Mouse (Mus musculus) neural tube, embryonic 13.5 days (tissue): ENCODE measurements around the gene Foxo1. TPM values are rescaled to one million over a fixed set of nuclear protein-coding genes. Genes with fewer than 3 reads are reported as not detected.
A peak's percentile ranks its signal among the peaks of the same experiment; 100 is the strongest.

Source experiments
- ATAC-seq: fragments of 200-750 bp; cut with Nextera tagmentation; 2 replicates; pipeline ENCODE4 v1.8.0; 2017; ENCODE audit warnings: low read depth, mild to moderate bottlenecking, moderate TSS enrichment, moderate library complexity
- H3K27ac ChIP-seq: fragments of 300-500 bp; sonication (generic); replicated peaks from 2 replicates; pipeline ENCODE4 v1.5.1; 2015; ENCODE audit warnings: moderate library complexity, mild to moderate bottlenecking, inconsistent platforms
- H3K27me3 ChIP-seq: fragments of 300-500 bp; sonication (generic); 2 replicates; pipeline ENCODE4 v1.6.1; 2015; ENCODE audit warnings: mild to moderate bottlenecking, inconsistent platforms
- H3K36me3 ChIP-seq: fragments of 300-500 bp; sonication (generic); 2 replicates; pipeline ENCODE4 v1.6.1; 2015; ENCODE audit warnings: mild to moderate bottlenecking, inconsistent platforms
- H3K4me1 ChIP-seq: fragments of 300-500 bp; sonication (generic); replicated peaks from 2 replicates; pipeline ENCODE4 v1.6.1; 2015; ENCODE audit warnings: inconsistent platforms
- H3K4me2 ChIP-seq: fragments of 300-500 bp; sonication (generic); 2 replicates; pipeline ENCODE4 v1.6.1; 2015; ENCODE audit warnings: inconsistent platforms, mild to moderate bottlenecking, moderate library complexity
- H3K4me3 ChIP-seq: fragments of 300-500 bp; sonication (generic); 2 replicates; pipeline ENCODE4 v1.5.1; 2015; ENCODE audit warnings: mild to moderate bottlenecking, inconsistent platforms
- H3K9ac ChIP-seq: fragments of 300-500 bp; sonication (generic); 2 replicates; pipeline ENCODE4 v1.6.1; 2015; ENCODE audit warnings: moderate library complexity, mild to moderate bottlenecking, inconsistent platforms
- H3K9me3 ChIP-seq: fragments of 300-500 bp; sonication (generic); 2 replicates; pipeline ENCODE4 v1.6.1; 2016; ENCODE audit warnings: inconsistent platforms
- WGBS: fragments of 180-500 bp; shearing (Covaris S2); methylation state at CpG from one replicate; pipeline ENCODE4 v1.1.7; 2015; 5-methylcytosine and 5-hydroxymethylcytosine counted together
- polyA plus RNA-seq: library from polyadenylated mRNA; unstranded; fragments of >200 nt; fragmentation: Nextera tagmentation; extraction: Ambion mirVana; gene quantifications from 2 replicates; pipeline ENCODE4 v1.2.1, GENCODE M21; 2015

Gene Foxo1
- 2.7 and 3.6 TPM in 2 replicates for polyA plus RNA-seq

DNA sequence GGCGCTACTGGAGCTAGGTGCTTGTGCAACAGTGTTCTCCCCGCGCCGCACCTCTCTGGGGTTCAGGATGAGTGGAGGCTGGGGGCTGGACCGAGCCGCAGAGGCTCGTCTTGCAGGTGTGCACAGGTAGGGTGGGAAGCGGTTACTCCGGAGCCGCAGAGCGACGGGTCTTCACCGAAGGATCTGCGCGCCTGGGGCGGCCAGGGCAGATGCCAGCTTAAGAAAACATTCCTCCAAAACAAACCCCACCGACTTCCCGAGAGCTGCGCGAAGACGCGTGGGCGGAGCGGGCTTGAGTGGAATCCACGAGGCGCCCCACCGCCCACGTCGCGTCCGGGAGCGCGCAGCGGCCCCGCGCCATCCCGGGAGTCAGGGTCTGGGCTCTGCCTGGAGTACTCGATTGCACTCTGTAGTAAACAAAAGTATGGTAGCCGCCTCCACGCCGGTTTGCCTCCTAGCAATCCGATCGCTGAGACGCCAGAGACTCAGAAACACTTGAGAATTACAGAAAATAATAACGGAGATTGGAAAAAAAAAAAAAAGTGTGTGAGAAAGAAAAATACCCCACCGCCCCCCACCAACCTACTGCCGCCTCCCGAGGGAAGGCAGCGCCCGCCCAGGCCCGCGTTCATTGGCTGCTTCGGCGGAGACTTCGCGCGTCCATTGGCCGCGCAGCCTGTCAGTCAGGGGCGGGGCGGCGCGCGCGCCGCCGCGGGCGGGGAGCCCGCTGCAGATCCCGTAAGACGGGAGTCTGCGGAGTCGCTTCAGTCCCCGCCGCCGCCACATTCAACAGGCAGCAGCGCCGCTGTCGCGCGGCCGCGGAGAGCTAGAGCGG is at the start of gene Foxo1:
TSS of gene Foxo1 (plus strand) at position 685 of the 835 bp plus-strand sequence.
- Histone ChIP-seq H3K27me3 (peaks cover 79% of the 10 kb centered on the region), H3K36me3 (no peaks in the 10 kb centered on the region), H3K9ac (peak within 1 kb of the TSS; percentile 69), H3K4me2 (peak within 1 kb of the TSS; percentile 97), H3K4me1 (peaks cover 36% of the 10 kb centered on the region), H3K9me3 (no peaks in the 10 kb centered on the region), H3K4me3 (peak within 1 kb of the TSS; percentile 77), H3K27ac (peak within 1 kb of the TSS; percentile 71)
- ATAC-seq = peak; percentile 94
- under 1% methylated on average over 79 of the region's 85 CpGs for WGBS

DNA sequence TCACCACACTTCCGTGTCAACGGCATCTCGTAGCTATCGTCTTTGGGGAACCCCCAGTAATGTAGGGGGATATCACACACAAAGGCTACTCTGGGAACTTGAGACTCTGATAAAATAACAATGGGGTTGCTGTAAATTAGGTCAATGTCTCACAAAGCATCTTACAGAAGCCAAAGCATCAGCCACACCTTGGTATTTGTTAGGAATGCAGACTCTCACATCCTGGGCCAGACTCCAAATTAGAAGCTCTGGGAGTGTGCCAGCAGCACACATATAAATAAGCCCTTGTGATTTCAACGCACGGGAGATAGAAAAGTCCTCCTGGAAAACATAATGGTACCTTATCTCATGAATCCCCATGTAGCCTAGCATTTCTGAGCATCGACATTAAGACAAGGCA is 49.3 kb upstream of the Foxo1 start:
- Histone ChIP-seq H3K4me1 (peaks cover 5% of the 10 kb centered on the region; the same call in 1 of the 2 replicates), H3K27me3 (no peaks in the 10 kb centered on the region), H3K9me3 (no peaks in the 10 kb centered on the region), H3K27ac (no peak overlapping the region), H3K4me3 (no peak overlapping the region), H3K9ac (no peak overlapping the region), H3K4me2 (no peak overlapping the region), H3K36me3 (no peaks in the 10 kb centered on the region)
- no peak for ATAC-seq
- 72% methylated on average over 7 of the region's 7 CpGs for WGBS

DNA sequence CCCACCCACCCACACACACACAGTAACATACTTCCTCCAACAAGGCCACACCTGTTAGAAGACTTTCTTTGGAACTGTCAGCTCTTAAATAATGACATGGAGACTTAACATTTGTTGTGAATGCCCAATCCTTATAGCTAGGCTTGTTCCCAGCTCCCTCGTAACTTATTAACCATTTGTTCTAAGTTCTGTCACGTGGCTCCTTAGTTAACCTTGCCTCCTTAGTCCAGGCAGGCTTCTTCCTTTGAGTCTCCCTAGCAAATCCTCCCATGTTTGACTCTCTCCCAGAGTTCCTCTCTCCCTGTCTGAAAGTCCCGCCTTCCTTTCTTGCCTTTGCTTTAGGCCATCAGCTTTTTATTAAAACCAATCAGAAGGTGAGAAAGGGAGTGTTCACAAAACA is 47.1 kb upstream of the Foxo1 start:
- H3K36me3 ChIP-seq = no peaks in the 10 kb centered on the region
- H3K27ac ChIP-seq = no peak overlapping the region
- H3K9ac ChIP-seq = no peak overlapping the region
- ATAC-seq = no peak
- H3K4me2 ChIP-seq = no peak overlapping the region
- no peaks in the 10 kb centered on the region for H3K9me3 ChIP-seq
- H3K4me3 ChIP-seq = no peak overlapping the region
- 73% methylated on average over 3 of the region's 3 CpGs for WGBS
- H3K4me1 ChIP-seq = peaks cover 5% of the 10 kb centered on the region; the same call in 1 of the 2 replicates
- H3K27me3 ChIP-seq = no peaks in the 10 kb centered on the region

DNA sequence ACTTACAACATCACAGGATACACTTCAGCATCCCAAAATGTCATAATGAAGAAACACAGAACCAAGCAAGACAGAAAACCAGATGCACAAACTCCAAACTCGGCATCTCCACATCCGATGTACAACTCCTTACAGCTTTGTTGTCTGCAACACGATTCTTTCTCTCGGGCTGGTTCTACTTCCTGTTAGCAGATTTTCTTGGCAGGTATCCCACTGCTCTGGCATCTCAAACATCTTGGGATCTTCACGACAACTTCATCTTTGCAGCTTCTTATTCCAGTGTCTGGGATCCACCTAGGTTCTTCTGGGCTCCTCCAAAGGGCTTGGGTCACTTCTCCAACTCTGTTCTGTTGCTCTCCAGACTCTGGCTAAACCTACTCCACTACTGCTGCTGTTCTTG is 46.2 kb upstream of the Foxo1 start:
- no peak for ATAC-seq
- Histone ChIP-seq H3K9me3 (no peaks in the 10 kb centered on the region), H3K36me3 (no peaks in the 10 kb centered on the region), H3K4me2 (no peak overlapping the region), H3K4me3 (no peak overlapping the region), H3K27me3 (no peaks in the 10 kb centered on the region), H3K4me1 (peaks cover 5% of the 10 kb centered on the region; the same call in 1 of the 2 replicates), H3K27ac (no peak overlapping the region), H3K9ac (no peak overlapping the region)
- WGBS = 84% methylated on average over 5 of the region's 5 CpGs

DNA sequence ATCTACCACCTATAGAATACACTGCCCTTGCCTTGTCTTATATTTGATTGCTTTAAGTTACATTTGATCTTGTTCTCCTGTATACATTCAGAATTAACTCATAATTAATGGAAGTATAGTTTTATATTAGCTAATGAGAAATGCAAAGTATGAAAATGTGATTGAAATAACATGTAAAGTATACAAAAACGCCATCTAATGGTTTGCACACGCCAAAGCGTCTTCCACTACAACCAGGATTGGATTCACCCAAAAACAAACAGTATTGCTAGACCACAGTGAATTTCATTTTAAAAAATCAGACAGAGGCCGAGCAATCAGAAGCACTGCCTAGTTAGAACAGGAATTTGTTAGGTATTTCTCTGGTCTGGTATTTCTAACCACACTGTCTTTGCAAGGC is 31.6 kb upstream of the Foxo1 start:
- Histone ChIP-seq H3K4me2 (no peak overlapping the region), H3K9ac (no peak overlapping the region)
- 86% methylated on average over 4 of the region's 4 CpGs for WGBS

DNA sequence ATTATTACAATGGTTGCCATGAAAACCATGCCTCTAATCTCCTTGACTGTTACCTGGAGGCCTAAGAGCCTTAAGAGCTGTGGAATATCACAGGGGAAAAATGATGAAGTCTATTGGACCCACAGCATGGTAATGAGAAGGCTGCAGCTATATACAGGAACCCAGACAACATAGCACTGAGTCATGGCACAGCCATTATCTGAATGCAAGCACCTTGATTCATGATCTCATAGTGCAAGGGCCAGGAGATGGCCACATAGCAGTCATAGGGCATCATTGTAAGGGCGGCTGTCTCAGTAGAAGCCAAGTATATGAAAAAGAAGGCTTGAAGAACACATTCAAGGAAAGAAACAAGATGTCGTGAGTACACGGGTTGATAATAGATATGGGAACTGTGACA is 31.0 kb upstream of the Foxo1 start:
- Histone ChIP-seq H3K36me3 (no peaks in the 10 kb centered on the region), H3K9me3 (no peaks in the 10 kb centered on the region), H3K4me3 (no peak overlapping the region), H3K27ac (no peak overlapping the region), H3K27me3 (no peaks in the 10 kb centered on the region), H3K4me2 (no peak overlapping the region), H3K9ac (no peak overlapping the region), H3K4me1 (no peaks in the 10 kb centered on the region)
- WGBS = 92% methylated on average over 3 of the region's 3 CpGs
- no peak for ATAC-seq

More for the DNA sequence above, 31.6 kb upstream of the Foxo1 start:
- no peaks in the 10 kb centered on the region for H3K4me1 ChIP-seq
- no peak overlapping the region for H3K4me3 ChIP-seq
- no peaks in the 10 kb centered on the region for H3K9me3 ChIP-seq
- no peaks in the 10 kb centered on the region for H3K36me3 ChIP-seq
- H3K27ac ChIP-seq = no peak overlapping the region
- H3K27me3 ChIP-seq = no peaks in the 10 kb centered on the region
- no peak for ATAC-seq

DNA sequence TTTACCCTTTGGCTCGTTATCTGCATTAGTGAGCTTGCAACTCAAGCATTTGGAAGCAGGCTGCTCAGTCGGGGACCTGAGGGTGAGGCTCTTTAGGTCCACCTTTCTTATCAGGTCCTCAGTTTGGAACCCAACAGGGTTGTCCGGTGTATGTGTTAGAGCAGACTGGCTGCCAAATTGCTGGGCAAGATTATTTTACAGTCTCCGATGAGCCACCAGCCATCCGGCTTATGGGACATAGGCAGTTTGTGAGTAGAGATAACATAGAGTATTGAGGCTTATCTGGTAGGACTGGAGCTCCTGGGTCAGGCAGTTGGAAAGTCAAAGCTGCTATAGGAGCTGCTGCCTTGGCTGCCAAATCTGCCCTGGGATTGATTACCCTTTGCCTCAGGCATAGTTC is 27.1 kb upstream of the Foxo1 start:
- 86% methylated on average over 5 of the region's 5 CpGs for WGBS
- H3K9me3 ChIP-seq = no peaks in the 10 kb centered on the region

DNA sequence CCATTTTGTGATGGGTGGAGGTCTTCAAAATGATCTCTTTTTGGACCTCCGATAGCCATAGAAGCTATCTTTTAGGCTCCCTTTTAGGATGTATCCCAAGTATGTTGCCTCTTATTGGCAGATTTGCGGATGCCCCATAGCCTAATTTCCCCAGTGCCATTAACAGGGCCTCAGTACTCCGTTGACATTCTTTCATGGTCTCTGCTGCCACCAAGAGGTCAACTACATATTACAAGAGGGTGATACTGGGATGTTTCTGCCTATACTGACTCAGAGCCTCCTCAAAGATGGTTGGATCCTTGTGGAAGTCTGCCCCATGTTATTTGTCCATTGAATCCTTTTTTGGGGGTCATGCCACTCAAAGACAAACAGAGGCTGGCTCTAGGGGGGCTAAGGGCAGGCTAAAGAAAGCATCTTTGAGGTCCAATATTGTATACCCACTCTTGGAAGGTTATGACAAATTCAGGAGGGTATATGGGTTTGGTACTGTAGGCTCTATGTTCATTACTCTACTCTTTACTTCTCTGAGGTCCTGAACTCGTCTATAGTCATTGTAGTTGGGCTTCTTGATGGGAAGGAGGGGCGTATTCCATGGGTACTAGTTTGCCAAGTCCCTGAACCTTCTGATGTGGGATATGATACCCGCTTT is 25.6 kb upstream of the Foxo1 start:
- H3K27me3 ChIP-seq = no peaks in the 10 kb centered on the region
- H3K4me1 ChIP-seq = no peaks in the 10 kb centered on the region
- no peak overlapping the region for H3K9ac ChIP-seq
- no peak overlapping the region for H3K4me3 ChIP-seq
- WGBS = 43% methylated on average over 6 of the region's 6 CpGs
- H3K9me3 ChIP-seq = no peaks in the 10 kb centered on the region
- H3K36me3 ChIP-seq = no peaks in the 10 kb centered on the region
- peak; percentile 65; the same call in 1 of the 2 replicates for ATAC-seq
- no peak overlapping the region for H3K27ac ChIP-seq
- H3K4me2 ChIP-seq = no peak overlapping the region

More for the DNA sequence above, 27.1 kb upstream of the Foxo1 start:
- H3K4me3 ChIP-seq = no peak overlapping the region
- ATAC-seq = no peak
- no peak overlapping the region for H3K4me2 ChIP-seq
- no peaks in the 10 kb centered on the region for H3K27me3 ChIP-seq
- H3K36me3 ChIP-seq = no peaks in the 10 kb centered on the region
- no peak overlapping the region for H3K27ac ChIP-seq
- no peaks in the 10 kb centered on the region for H3K4me1 ChIP-seq
- no peak overlapping the region for H3K9ac ChIP-seq

DNA sequence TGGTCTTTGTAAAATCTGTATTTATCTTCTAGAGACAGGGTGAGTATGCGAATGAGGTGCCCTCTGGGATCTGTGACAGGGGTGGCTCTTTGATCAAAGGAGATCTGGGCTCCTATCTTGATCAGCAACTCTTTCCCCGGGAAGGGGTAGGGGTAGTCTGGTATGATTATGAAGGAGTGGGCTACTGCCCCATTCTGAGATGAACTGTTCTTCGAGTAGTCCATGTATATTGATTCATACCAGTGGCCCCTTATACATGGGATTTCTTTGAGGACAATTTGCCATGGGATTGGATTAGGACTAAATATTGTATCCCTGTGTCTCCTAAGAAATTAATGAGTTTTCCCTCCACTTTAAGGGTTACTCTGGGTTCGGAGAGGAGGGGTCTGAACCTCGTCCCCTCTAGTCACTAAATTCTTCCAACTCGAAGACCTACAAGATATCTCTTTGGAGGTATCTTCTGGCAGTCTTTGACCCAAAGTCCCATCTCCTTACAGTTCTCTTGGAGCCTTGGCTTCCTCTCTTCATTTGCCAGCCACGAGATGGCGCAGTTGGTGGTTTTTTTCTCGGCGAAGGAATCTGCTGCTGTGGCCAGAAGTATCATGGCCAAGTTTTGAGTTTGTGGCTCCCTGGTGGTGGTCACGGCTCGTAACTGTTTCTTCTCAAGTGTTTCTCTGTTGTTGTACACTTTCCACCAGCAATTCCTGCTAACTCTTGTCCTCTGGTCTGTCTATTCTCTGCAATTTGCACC is 24.7 kb upstream of the Foxo1 start:
- Histone ChIP-seq H3K36me3 (no peaks in the 10 kb centered on the region), H3K4me3 (no peak overlapping the region), H3K9me3 (no peaks in the 10 kb centered on the region), H3K27ac (no peak overlapping the region), H3K9ac (no peak overlapping the region), H3K4me2 (no peak overlapping the region), H3K4me1 (no peaks in the 10 kb centered on the region), H3K27me3 (no peaks in the 10 kb centered on the region)
- WGBS = 59% methylated on average over 12 of the region's 12 CpGs
- ATAC-seq = no peak

DNA sequence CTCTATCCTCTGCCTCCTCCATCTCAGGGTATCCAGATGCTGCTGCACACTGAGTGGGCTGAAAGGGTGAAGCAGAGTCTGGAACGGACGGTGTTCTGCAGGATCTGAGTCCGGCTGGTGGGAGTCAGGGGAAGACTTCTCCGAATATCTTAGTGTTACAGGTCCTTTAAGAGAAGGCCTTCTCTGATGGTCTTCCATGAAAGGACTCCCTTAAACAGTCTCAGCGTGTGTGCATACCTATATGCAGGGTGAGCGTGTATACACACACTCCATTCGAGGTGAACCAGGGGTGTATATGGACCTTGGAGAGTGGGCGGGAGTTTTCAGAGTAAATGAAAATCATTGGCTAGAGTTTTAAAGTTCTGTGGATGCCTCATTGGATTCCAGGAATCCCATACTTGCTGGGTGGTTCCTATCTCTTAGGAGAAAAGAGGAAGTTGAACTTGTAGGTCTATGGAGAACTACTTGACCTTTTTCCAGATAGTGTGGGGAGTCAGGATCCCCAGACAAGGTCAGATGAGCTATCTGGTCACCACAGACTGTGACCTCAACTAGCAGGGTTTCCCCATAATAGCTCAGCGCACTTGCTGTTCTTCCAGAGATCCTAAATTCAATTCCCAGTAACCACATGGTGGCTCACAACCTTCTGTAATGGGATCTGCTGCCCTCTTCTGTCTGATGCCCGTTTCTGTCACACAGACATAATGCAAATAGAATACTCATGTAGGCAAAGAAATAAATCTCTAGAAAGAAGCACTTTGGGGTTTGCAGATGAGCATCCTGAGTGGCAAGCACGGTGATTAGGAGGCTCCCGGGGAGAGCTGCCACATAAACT is 21.9 kb upstream of the Foxo1 start:
- no peak overlapping the region for H3K9ac ChIP-seq
- H3K4me3 ChIP-seq = no peak overlapping the region
- no peaks in the 10 kb centered on the region for H3K9me3 ChIP-seq
- H3K27ac ChIP-seq = no peak overlapping the region; the same call in 1 of the 2 replicates
- 0 out of 2 replicates have a peak, but pooled peaks have one; percentile 30 for ATAC-seq
- no peak overlapping the region for H3K4me2 ChIP-seq
- no peaks in the 10 kb centered on the region for H3K27me3 ChIP-seq
- no peaks in the 10 kb centered on the region for H3K36me3 ChIP-seq
- WGBS = 75% methylated on average over 12 of the region's 12 CpGs
- no peaks in the 10 kb centered on the region for H3K4me1 ChIP-seq

DNA sequence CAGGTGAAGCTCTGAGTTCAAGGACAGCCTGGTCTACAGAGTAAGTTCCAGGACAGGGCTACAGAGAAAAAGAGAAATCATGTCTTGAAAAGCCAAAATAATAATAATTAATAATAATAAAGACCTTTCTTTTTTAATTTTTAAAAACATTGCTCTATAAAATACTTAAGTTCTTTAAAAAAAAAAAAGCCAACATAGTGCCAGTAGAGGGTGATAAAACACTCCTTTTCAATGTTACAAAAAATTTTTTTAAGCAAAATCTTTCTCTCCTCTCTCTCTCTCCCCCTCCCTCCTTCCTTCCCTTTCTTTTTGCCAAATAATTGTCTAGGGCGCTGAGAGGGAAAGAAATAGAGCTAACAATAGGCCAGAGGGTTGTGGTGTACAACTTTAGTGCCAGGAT is 17.0 kb upstream of the Foxo1 start:
- H3K9ac ChIP-seq = no peak overlapping the region

More for the DNA sequence above, 17.0 kb upstream of the Foxo1 start:
- ATAC-seq = no peak
- H3K27me3 ChIP-seq = peaks cover 4% of the 10 kb centered on the region; the same call in 1 of the 2 replicates
- no peak overlapping the region for H3K27ac ChIP-seq
- no peak overlapping the region for H3K4me3 ChIP-seq
- no peak overlapping the region for H3K4me2 ChIP-seq
- no peaks in the 10 kb centered on the region for H3K4me1 ChIP-seq
- H3K9me3 ChIP-seq = no peaks in the 10 kb centered on the region
- H3K36me3 ChIP-seq = no peaks in the 10 kb centered on the region
- 48% methylated on average over 1 of the region's 1 CpGs for WGBS
